Mouse (Mus musculus) right cerebral cortex, adult 18-20 months (tissue): ENCODE data around the gene Vmn2r30.
A peak's percentile ranks its signal among the peaks of the same experiment; 100 is the strongest.
"Not testable (repeated sequence)": the region's sequence is repeated elsewhere in the genome, so short reads cannot be mapped to it uniquely, and the experiment has no call there.

Experiments used
- DNase-seq: peaks from one replicate; pipeline ENCODE4 v3.0.0; 2022; ENCODE audit warnings: mixed read lengths

Vmn2r30 gene

GRCm38 (mm10) chr7:7337509-7337908, at the start of gene Vmn2r30:
Gene Vmn2r30, minus strand, starts transcription at chr7:7337609.
- not testable (repeated sequence) for DNase-seq

GRCm38 (mm10) chr7:7374431-7374830, 37.0 kb upstream of the Vmn2r30 start, which contains the start of gene Gm45783:
Gene Gm45783, minus strand, starts transcription at chr7:7374573.
- DNase-seq = not testable (repeated sequence)

GRCm38 (mm10) chr7:7295595-7295994, 41.8 kb downstream of the Vmn2r30 start:
- peak; percentile 58 for DNase-seq

- DNase-seq = no peak
Observed at GRCm38 (mm10) chr7:7281383-7281782, 56.0 kb downstream of the Vmn2r30 start.

GRCm38 (mm10) chr7:7277966-7278567, 59.3 kb downstream of the Vmn2r30 start, which contains the start of gene Gm45844:
Gene Gm45844, minus strand, starts transcription at chr7:7278289.
- peak; percentile 95 for DNase-seq

- not testable (repeated sequence) for DNase-seq
Observed at GRCm38 (mm10) chr7:7277556-7277955, 59.9 kb downstream of the Vmn2r30 start.
